Mouse (Mus musculus) kidney, embryonic 15.5 days (tissue): ENCODE results near the gene Fxyd5. TPM values are rescaled to one million over a fixed set of nuclear protein-coding genes. Genes with fewer than 3 reads are reported as not detected.

Source experiments
- ATAC-seq: fragments of 200-750 bp; cut with Nextera tagmentation; replicated peaks from 2 replicates; pipeline ENCODE4 v1.8.0; 2017; ENCODE audit warnings: moderate TSS enrichment; ENCODE audit not compliant: low FRiP score
- H3K27ac ChIP-seq: fragments of 300-500 bp; sonication (generic); 2 replicates; pipeline ENCODE4 v1.5.1; 2015; ENCODE audit warnings: mild to moderate bottlenecking, inconsistent platforms
- H3K27me3 ChIP-seq: fragments of 300-500 bp; sonication (generic); 2 replicates; pipeline ENCODE4 v1.6.1; 2015; ENCODE audit warnings: inconsistent platforms
- H3K36me3 ChIP-seq: fragments of 300-500 bp; sonication (generic); 2 replicates; pipeline ENCODE4 v1.6.1; 2015; ENCODE audit warnings: inconsistent platforms
- H3K4me1 ChIP-seq: fragments of 300-500 bp; sonication (generic); 2 replicates; pipeline ENCODE4 v1.6.1; 2015; ENCODE audit warnings: inconsistent platforms
- H3K4me2 ChIP-seq: fragments of 300-500 bp; sonication (generic); 2 replicates; pipeline ENCODE4 v1.6.1; 2015; ENCODE audit warnings: moderate library complexity, mild to moderate bottlenecking, inconsistent platforms
- H3K4me3 ChIP-seq: fragments of 300-500 bp; sonication (generic); replicated peaks from 2 replicates; pipeline ENCODE4 v1.5.1; 2015; ENCODE audit warnings: mild to moderate bottlenecking, inconsistent platforms
- H3K9ac ChIP-seq: fragments of 300-500 bp; sonication (generic); 2 replicates; pipeline ENCODE4 v1.6.1; 2015; ENCODE audit warnings: mild to moderate bottlenecking, inconsistent platforms
- H3K9me3 ChIP-seq: fragments of 300-500 bp; sonication (generic); replicated peaks from 2 replicates; pipeline ENCODE4 v1.6.1; 2016; ENCODE audit warnings: inconsistent platforms
- WGBS: fragments of 180-500 bp; shearing (Covaris S2); methylation state at CpG from one replicate; pipeline ENCODE4 v1.1.7; 2015; ENCODE audit warnings: mixed read lengths; 5-methylcytosine and 5-hydroxymethylcytosine counted together
- polyA plus RNA-seq: library from polyadenylated mRNA; unstranded; fragments of >200 nt; fragmentation: Nextera tagmentation; extraction: Ambion mirVana; gene quantifications from 2 replicates; pipeline ENCODE4 v1.2.1, GENCODE M21; 2015

Fxyd5 gene
- polyA plus RNA-seq, 1 experiment from 2014 or later, result 35.0 TPM

DNA sequence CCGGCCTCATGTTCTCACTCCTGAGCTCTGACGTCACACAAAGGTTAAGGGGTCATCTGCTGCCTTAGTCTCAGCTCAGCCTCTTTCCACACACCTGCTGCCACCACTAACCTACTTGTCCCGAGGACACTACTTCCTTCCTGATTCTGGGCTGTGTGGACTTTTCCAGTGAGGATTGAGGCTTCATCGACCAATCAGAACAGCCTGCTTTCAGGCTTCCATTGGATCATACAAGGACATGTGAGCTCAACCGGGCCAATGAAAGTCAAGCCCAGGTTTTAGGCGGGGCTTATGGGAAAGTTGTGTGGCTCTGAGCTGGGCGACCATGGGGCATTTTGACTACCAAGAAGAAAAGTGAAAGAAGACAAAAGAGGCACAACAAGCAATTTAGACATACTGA, 5.4 kb downstream of the Fxyd5 start:
- Histone ChIP-seq H3K4me3 (no peak overlapping the region), H3K36me3 (no peaks in the 10 kb centered on the region), H3K27ac (no peak overlapping the region), H3K9ac (no peak overlapping the region), H3K27me3 (peaks cover 18% of the 10 kb centered on the region), H3K4me1 (peaks cover 16% of the 10 kb centered on the region), H3K4me2 (no peak overlapping the region), H3K9me3 (no peaks in the 10 kb centered on the region)
- WGBS, result 83% methylated on average over 7 of the region's 7 CpGs
- no peak for ATAC-seq

DNA sequence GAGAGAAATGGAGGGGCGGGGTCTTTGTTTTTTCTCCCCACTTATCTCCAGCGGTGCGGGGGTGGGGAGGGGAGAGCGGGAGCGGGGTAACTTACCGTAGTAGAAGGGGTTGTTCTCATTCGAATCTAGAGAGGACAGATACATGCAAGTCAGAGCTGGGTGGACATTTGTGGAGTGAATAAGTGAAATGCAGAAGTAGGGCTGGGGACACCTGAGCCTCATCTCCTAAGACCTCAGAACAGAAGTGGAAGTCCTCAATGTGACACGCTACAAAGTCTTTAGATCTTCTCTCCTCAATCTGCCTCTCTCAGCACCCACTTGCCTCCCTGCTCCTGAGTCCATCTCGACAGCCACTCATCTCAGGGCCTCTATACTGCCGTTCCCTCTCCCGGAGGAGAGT, 7.0 kb downstream of the Fxyd5 start:
- Histone ChIP-seq H3K9ac (no peak overlapping the region), H3K4me2 (no peak overlapping the region), H3K4me3 (no peak overlapping the region), H3K4me1 (peaks cover 8% of the 10 kb centered on the region), H3K9me3 (no peaks in the 10 kb centered on the region), H3K36me3 (no peaks in the 10 kb centered on the region), H3K27me3 (0 out of 2 replicates have a peak, but pooled peaks cover 3% of the 10 kb centered on the region), H3K27ac (no peak overlapping the region)
- ATAC-seq, result no peak
- 89% methylated on average over 11 of the region's 11 CpGs for WGBS

DNA sequence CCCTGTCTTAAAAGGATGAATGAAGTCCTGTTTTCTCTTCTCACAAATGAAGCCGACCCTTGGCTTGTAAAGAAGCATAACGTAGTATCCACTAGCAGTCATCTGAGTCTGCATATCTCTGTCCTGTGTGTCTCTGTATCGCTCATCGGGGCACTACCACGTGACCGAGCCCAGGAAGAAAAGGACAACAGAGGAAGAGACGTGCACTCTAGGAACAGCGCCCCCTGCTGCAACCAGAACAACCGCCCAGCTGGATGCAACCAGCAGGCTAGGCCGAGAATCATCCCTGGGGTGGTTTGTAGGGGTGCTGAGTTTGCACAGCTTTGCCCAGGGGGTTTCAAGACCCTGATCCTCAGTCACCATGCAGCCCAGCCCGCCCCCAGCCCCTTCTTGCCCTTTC, 7.5 kb downstream of the Fxyd5 start:
- H3K27me3 ChIP-seq, result no peaks in the 10 kb centered on the region
- H3K9me3 ChIP-seq, result no peaks in the 10 kb centered on the region
- no peak overlapping the region for H3K27ac ChIP-seq
- ATAC-seq, result no peak
- 72% methylated on average over 11 of the region's 11 CpGs for WGBS
- no peak overlapping the region for H3K4me2 ChIP-seq
- H3K4me3 ChIP-seq, result no peak overlapping the region
- H3K36me3 ChIP-seq, result no peaks in the 10 kb centered on the region
- H3K9ac ChIP-seq, result no peak overlapping the region
- peaks cover 8% of the 10 kb centered on the region for H3K4me1 ChIP-seq

DNA sequence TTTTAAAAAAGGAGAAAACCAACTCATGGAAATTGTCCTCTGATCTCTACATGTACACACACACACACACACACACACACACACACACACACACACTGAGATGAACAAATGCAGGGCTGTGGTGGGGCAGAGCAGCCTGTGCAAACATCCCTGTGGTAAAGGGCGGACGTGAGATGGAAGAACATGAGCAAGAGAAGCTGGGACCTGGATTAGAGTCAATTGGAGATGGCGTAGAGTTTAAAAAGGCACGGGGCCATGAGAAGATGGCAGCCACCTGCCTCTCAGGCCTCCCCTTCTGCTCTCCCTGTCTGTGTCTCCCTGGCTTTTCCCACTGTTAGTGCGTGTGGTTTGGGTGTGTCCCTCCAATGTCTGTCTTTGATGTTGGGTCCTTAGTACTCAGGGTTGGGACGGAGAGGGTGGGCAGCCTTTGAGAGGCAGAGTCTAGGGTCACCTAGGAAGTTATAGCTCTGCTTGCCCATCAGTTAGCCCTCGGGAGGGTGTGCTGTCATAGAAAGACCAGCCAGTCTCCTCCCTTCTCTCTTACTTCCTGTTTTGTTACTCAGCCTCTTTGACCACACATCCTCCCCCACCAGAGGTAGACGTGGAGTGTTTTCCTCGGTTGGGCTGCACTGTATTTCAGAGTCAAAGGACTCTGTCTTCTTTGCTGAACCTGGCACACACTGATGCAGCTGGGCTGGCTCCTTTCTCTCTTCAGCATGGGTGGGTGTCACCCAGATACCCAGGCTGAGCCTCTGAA, 8.7 kb downstream of the Fxyd5 start:
- Histone ChIP-seq H3K4me1 (peaks cover 8% of the 10 kb centered on the region), H3K36me3 (no peaks in the 10 kb centered on the region), H3K27ac (no peak overlapping the region), H3K9me3 (no peaks in the 10 kb centered on the region), H3K4me3 (no peak overlapping the region), H3K27me3 (no peaks in the 10 kb centered on the region), H3K9ac (no peak overlapping the region), H3K4me2 (no peak overlapping the region)
- no peak for ATAC-seq
- 52% methylated on average over 9 of the region's 9 CpGs for WGBS

DNA sequence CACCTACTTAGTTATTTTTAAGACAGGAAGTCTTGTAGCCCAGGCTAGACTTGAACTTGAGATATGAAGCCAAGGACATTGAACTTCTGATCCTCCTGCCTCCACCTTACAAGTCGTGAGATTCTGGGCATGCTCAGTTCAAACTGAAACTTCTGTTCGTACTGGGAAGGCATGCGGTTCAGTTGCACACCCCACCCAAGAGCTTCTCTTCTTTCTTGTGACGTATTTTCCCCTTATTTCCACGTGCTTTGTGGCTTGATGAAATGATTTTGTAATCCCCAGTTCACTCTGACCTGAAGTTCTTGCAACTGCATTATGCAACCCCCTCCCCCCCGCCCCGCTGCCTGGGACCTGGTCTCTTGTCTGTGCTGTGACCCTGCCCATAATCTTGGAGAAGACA, 10.6 kb downstream of the Fxyd5 start:
- ATAC-seq, result no peak
- H3K4me3 ChIP-seq, result no peak overlapping the region
- WGBS, result 87% methylated on average over 7 of the region's 7 CpGs
- H3K27ac ChIP-seq, result no peak overlapping the region
- peaks cover 8% of the 10 kb centered on the region for H3K4me1 ChIP-seq
- H3K9ac ChIP-seq, result no peak overlapping the region
- H3K9me3 ChIP-seq, result no peaks in the 10 kb centered on the region
- no peaks in the 10 kb centered on the region for H3K36me3 ChIP-seq
- H3K4me2 ChIP-seq, result no peak overlapping the region
- H3K27me3 ChIP-seq, result no peaks in the 10 kb centered on the region

DNA sequence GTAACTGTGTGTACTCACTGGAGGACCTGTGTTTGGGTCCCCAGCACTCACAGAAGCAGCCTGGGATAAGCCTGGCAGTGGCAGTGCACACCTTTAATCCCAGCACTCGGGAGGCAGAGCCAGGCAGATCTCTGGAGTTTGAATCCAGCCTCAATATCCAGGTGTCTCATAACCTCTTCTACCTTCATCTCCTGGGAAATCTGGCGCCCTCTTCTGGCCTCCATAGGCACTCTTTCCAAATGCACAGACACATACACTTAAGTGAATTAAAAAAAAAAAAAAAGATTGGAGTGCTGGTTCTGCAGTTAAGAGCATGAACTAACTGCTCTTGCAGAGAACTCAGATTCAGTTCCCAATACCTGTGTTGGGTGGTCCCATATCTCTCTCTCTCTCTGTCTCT, 11.6 kb downstream of the Fxyd5 start:
- Histone ChIP-seq H3K9ac (no peak overlapping the region), H3K4me2 (no peak overlapping the region), H3K4me1 (peaks cover 8% of the 10 kb centered on the region), H3K4me3 (no peak overlapping the region), H3K27me3 (no peaks in the 10 kb centered on the region), H3K36me3 (no peaks in the 10 kb centered on the region), H3K27ac (no peak overlapping the region), H3K9me3 (no peaks in the 10 kb centered on the region)
- no peak for ATAC-seq
- 75% methylated on average over 2 of the region's 2 CpGs for WGBS

DNA sequence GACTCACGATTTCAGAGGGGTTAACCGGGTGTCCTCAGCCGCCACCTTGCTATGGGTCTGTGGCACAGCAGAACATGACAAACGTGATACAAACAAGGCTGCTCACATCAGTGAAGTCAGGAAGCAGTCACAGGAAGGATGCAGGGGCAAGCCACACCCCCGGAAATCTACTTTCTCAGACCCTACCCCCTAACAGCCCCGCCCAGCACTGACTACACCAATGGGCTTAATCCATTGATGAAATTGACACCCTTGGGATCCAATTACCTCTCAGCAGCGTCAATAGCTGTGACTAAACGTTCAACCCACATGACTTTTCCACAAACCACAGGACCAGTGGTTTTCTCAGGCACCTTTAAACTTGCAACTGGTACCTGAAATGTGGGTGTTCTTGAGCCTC, 13.7 kb downstream of the Fxyd5 start:
- Histone ChIP-seq H3K4me1 (peaks cover 3% of the 10 kb centered on the region), H3K27ac (no peak overlapping the region), H3K9ac (no peak overlapping the region), H3K4me2 (no peak overlapping the region), H3K36me3 (no peaks in the 10 kb centered on the region), H3K9me3 (no peaks in the 10 kb centered on the region), H3K27me3 (no peaks in the 10 kb centered on the region), H3K4me3 (no peak overlapping the region)
- ATAC-seq, result no peak
- 76% methylated on average over 8 of the region's 8 CpGs for WGBS

DNA sequence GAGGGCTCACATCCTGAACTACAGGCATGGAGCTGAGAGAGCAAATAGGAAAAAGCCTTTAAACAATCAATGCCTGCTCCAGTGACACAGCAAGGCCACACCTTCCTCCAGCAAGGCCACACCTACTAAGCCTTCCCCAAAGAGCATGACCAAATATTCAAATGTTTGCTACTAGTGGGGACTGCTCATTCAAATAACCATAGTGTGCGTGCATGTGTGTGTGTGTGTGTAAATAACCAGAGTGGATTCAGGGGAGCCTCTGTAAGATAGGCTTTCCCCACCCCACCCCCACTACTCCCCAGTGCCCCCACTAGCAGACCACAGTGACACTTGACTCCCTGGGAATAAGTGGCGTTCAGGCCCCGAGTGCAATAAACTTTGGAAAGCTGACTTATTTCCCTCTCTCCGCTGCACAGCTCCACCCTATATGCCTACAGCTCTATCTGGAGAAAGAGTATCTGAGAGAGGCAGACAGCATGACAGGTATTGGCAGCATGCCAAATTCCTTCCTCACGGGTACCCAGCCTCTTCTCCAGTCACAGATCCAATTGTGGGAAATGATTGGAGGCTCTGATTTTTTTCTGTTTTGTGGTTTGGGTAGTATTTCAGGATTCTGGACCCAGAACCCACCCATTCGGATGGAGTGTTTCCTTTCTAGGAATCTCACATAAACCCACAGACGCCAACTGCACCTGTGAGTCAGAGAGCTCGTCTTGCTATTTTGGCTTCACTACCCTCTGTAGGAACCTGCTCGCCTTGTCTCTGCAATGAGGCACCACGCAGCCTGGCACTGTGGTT, 25.0 kb downstream of the Fxyd5 start:
- Histone ChIP-seq H3K9me3 (no peaks in the 10 kb centered on the region), H3K27ac (peak overlapping the region; percentile 33; the same call in 1 of the 2 replicates), H3K9ac (no peak overlapping the region), H3K4me3 (no peak overlapping the region), H3K27me3 (no peaks in the 10 kb centered on the region), H3K4me2 (peak overlapping the region; percentile 6; the same call in 1 of the 2 replicates), H3K4me1 (peaks cover 18% of the 10 kb centered on the region), H3K36me3 (no peaks in the 10 kb centered on the region)
- peak; percentile 76 for ATAC-seq
- WGBS, result 28% methylated on average over 10 of the region's 10 CpGs

DNA sequence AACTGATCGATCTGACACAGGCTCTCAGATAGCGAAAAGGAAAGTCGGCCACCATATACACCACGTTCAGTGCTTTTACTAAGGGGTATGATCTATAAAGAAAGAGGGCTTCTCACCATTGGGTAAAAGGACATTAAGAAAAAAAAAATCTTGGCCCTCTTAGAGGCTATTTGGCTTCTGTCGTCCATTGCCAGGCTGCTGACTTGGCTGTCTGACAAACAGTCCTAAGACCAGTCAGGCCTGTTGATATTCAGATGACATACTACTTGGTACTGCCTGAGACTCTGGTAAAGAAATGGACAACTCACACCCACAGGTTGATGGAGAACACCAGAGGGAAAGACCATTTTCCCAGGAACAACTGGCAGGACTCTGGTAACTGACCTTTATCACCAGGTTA, 29.3 kb downstream of the Fxyd5 start:
- Histone ChIP-seq H3K9me3 (no peaks in the 10 kb centered on the region), H3K4me3 (no peak overlapping the region), H3K27ac (no peak overlapping the region), H3K4me2 (no peak overlapping the region), H3K9ac (no peak overlapping the region), H3K4me1 (peaks cover 30% of the 10 kb centered on the region), H3K36me3 (no peaks in the 10 kb centered on the region), H3K27me3 (no peaks in the 10 kb centered on the region)
- WGBS, result 72% methylated on average over 5 of the region's 5 CpGs
- ATAC-seq, result no peak

DNA sequence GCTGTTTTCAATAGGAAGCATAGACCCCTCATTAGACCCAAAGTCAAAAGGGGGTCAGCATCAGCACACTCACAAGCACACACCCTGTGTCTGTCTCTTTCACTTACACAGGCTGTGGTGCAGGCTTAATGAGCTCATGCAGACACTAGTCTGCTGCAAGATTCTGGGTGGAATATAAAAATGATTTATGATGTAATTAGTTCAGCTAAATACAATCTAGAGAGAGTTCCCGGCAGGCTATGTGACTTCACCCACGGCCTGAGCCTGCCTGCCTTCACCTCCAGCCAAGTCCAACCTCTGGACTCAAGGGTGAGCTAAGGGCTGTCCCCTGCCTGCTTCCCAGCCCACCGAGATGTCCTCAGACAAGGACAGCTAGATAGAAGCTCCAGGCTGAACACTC, 33.4 kb downstream of the Fxyd5 start:
- H3K27ac ChIP-seq, result 0 out of 2 replicates have a peak overlapping the region, but pooled peaks have one; percentile 54
- H3K4me3 ChIP-seq, result no peak overlapping the region
- 13% methylated on average over 3 of the region's 3 CpGs for WGBS
- H3K9ac ChIP-seq, result no peak overlapping the region
- no peaks in the 10 kb centered on the region for H3K27me3 ChIP-seq
- no peaks in the 10 kb centered on the region for H3K36me3 ChIP-seq
- peaks cover 13% of the 10 kb centered on the region for H3K4me1 ChIP-seq
- no peak overlapping the region for H3K4me2 ChIP-seq
- no peaks in the 10 kb centered on the region for H3K9me3 ChIP-seq
- ATAC-seq, result peak; percentile 78

DNA sequence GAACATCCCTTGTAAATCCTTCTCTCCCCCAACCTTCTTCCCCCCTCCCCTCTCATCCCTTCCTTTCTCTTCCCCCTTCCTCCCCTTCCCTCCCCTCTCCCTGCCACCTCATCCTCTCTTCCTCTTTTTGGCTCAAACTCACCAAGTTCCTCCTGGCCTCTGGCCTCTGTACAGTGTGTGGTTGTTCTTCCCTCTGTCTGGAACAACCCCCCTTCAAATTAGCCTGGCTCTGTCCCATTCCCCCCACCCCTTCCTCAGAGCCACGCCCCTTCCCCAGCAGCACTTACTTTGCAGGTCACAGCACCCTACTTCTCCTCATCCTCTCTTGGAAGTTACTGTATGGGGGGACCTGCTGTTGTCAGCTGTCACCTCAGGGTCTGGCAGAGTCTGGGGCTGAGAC, 34.1 kb downstream of the Fxyd5 start:
- Histone ChIP-seq H3K27ac (0 out of 2 replicates have a peak overlapping the region, but pooled peaks have one; percentile 28), H3K4me2 (no peak overlapping the region), H3K4me3 (no peak overlapping the region), H3K36me3 (no peaks in the 10 kb centered on the region), H3K9ac (no peak overlapping the region), H3K27me3 (no peaks in the 10 kb centered on the region), H3K4me1 (peaks cover 13% of the 10 kb centered on the region), H3K9me3 (no peaks in the 10 kb centered on the region)
- WGBS, result 74% methylated on average over 1 of the region's 1 CpGs
- no peak for ATAC-seq

DNA sequence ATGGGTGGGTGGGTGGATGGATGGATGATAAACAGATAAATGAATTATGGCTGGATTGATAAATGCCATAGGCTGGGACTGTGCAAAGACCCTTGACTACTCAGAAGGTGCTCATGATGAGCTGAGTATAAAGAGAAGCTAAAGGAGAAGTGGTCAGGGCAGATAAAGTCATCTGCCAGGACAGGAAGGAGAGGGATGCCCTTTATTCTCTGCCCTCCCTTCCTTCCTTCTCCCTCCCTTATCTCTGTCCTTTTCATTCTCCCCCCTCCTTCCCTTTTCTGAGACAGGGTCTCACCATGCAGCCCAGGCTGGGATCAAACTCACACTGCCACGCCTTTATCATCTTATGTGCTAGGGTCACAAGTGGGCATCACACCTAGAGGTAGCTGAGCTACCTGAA, 34.5 kb downstream of the Fxyd5 start:
- WGBS, result 72% methylated on average over 1 of the region's 1 CpGs
- no peak overlapping the region for H3K4me3 ChIP-seq
- H3K27me3 ChIP-seq, result no peaks in the 10 kb centered on the region
- ATAC-seq, result no peak
- no peaks in the 10 kb centered on the region for H3K36me3 ChIP-seq
- H3K27ac ChIP-seq, result no peak overlapping the region
- H3K9ac ChIP-seq, result no peak overlapping the region
- H3K4me1 ChIP-seq, result peaks cover 13% of the 10 kb centered on the region
- no peak overlapping the region for H3K4me2 ChIP-seq
- no peaks in the 10 kb centered on the region for H3K9me3 ChIP-seq
